Comparison of ENCODE assay signal across 8 mouse cellular contexts in the genomic region with DNA sequence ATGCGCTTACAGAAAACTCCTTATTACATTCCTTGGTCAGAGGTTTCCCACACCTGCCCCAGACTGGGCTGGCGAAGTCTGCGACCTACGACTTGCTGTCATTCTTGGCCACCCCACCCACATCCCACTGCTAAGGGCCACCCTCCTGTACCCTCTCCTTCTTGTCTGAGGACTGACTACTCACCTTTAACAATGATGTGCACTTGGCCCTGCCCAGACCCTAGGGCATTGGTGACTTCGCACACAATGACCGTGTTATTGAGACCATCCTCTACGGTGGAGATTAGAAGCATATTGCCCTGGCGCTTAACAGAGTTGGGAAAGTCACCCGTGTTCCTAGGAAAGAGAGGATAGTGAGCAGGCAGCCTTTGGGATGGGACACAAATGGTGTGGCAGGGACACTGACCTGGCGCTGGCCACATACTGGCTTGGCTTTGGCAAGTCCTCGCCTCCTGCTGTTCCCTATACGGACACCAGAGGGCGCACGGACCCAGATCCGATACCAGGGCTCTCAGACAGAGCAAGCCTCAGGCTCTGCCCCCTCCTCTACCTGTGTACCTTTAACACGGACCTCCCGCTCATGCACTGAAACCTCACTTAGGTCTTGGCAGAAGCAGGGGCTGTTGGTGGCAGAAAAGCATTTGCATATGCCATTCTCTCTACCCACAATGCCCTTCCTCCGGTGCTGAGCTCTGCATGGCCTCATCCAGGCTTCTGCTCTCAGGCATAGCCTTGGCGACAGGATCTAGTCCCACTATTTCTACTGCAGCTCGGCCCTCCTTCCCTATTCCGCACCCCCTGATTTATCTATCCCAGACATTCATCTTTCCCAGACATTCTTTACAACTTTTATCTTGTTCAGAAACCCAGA. TPM values are rescaled to one million over a fixed set of nuclear protein-coding genes. Genes with fewer than 3 reads are reported as not detected.
DNase-seq lines count a peak whose midpoint lies in the region.

No protein-coding gene starts in this region.

- peak; percentile 83 for DNase-seq in ZHBTc4 (ENCODE audit: low read depth, low spot score)
- peak; percentile 78 to 85 for DNase-seq in cerebellum, postnatal 36 days
- DNase-seq in gastrocnemius, adult 8-10 months (ENCODE audit: low spot score in 2 of 2): peak; percentile 64 to 73
- peak; percentile 89 for DNase-seq in induced T-regulatory cell, adult 2 months (ENCODE audit: low read depth)
- DNase-seq in left cerebral cortex, adult 8-10 months (ENCODE audit: low spot score in 2 of 2): peak; percentile 49 to 72
- DNase-seq in mesoderm, embryonic 11.5 days (ENCODE audit: low read depth, low spot score): peak; percentile 76
- DNase-seq in right cerebral cortex, postnatal 14 days: peak; percentile 74
- DNase-seq in urinary bladder, postnatal 4 days (ENCODE audit: low spot score in 2 of 2): peak; percentile 51 to 86

RNA-seq across cellular contexts. Expression of a gene that starts 10.3 kb away (rescaled TPM):
- 1 to 10 TPM; 4.3 to 6.7 (median 4.9) TPM for total RNA-seq in gastrocnemius, adult 8-10 months (2022)
- total RNA-seq in left cerebral cortex, adult 8-10 months (2022): 10 to 100 TPM in 2 of 4 experiments, 1 to 10 TPM in 2; 7.0 to 12.4 (median 10.5) TPM

RNA-seq across cellular contexts. Expression of a gene that starts 22.9 kb away (rescaled TPM):
- total RNA-seq in gastrocnemius, adult 8-10 months (2022): not detected
- total RNA-seq in left cerebral cortex, adult 8-10 months (2022): not detected

RNA-seq across cellular contexts. Expression of a gene that starts 39.9 kb away (rescaled TPM):
- not detected for total RNA-seq in gastrocnemius, adult 8-10 months (2022)
- not detected for total RNA-seq in left cerebral cortex, adult 8-10 months (2022)

RNA-seq across cellular contexts. Expression of a gene that starts 49.6 kb away (rescaled TPM):
- total RNA-seq in gastrocnemius, adult 8-10 months (2022): not detected
- not detected for total RNA-seq in left cerebral cortex, adult 8-10 months (2022)

RNA-seq across cellular contexts. Expression of a gene that starts 54.6 kb away (rescaled TPM):
- total RNA-seq in gastrocnemius, adult 8-10 months (2022): not detected
- total RNA-seq in left cerebral cortex, adult 8-10 months (2022): not detected

Comparison
In these comparisons a context has a peak if more than half of its experiments do, and no peak if none do; other contexts are left out.
1. Peak in every context shown above with its lines: DNase-seq.